Mouse (Mus musculus): ENCODE results near the gene Pi4ka.

GRCm38 (mm10) chr16:17345813-17346155 lies 60.3 kb downstream of the Pi4ka start:
- TF ChIP-seq CTCF (IDR thresholded peaks at IDR 0.05; ENCODE audit: control insufficient read depth, insufficient read depth, low read length) (no peak), POLR2A (IDR thresholded peaks at IDR 0.05; ENCODE audit: borderline replicate concordance, control insufficient read depth, low read depth, low read length) (no peak)
